Mouse (Mus musculus) bone marrow, adult 2 months (tissue): ENCODE results near the gene Zfp423.

Experiments used
- CTCF ChIP-seq: fragments of 200-500 bp; IDR thresholded peaks from 2 replicates; pipeline ENCODE4 v1.5.1; 2011; ENCODE audit warnings: low read length, control low read depth; ENCODE audit not compliant: control insufficient read depth, insufficient read depth
- POLR2A ChIP-seq: fragments of 200-500 bp; IDR thresholded peaks from 2 replicates; pipeline ENCODE4 v1.6.1; 2011; ENCODE audit warnings: low read depth, mild to moderate bottlenecking, control low read depth, low read length, borderline replicate concordance; ENCODE audit not compliant: control insufficient read depth

GRCm38 (mm10) chr8:87754853-87755252 lies 204.5 kb downstream of the Zfp423 start:
- TF ChIP-seq POLR2A (no peak), CTCF (no peak)
